Mouse (Mus musculus) left cerebral cortex, adult 9 months (tissue): ENCODE measurements around the gene Fam169b.
A peak's percentile ranks its signal among the peaks of the same experiment; 100 is the strongest.
"Not testable (repeated sequence)": the region's sequence is repeated elsewhere in the genome, so short reads cannot be mapped to it uniquely, and the experiment has no call there.

Experiments
- DNase-seq, 2 experiments: peaks; one replicate each; pipeline ENCODE4 v3.0.0; 2022; ENCODE audit warnings: low spot score in 2 of 2

The Fam169b gene

DNA sequence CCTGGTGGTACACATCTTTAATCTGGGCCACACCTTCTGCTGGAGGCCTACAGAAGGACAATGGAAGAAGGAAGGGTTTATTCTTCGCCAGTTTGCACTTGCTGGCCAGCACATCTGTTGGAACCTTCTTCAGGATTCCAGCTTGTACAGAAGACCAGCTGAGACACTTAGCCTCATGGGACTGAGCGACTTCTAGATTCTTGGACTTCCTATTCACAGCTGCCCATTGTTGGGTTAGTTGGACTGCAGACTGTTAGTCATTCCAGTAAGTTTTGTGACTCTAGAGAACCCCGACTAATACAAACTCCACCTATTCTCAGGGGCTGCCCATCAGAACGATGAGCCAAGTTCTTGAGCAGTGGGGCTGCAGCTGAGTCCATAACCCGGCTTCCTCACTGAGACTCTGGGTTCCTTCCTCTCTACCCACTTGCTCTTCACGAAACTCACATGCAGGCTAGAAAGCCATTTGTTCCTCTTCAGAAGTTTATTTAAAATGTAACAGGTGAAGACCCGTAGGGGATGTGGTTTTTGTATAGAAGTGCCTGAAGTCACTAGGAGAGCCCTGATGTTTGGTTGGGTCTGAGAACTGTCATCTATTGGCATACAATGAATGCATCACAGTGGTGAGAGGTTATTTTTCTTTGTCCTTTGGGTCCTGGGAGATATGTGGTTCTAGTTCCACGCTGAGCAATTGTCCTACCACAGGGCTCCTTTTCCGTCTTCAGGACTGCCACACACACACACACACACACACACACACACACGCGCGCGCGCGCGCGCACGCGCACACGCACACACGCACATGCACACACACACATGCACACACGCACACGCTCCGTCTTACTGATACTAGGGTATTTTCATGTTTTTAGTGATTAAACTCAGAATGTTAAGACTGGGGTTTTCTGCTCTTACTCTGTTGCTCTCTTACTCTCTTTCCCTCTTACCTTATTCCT lies 13.2 kb downstream of the Fam169b start:
- no peak for DNase-seq

DNA sequence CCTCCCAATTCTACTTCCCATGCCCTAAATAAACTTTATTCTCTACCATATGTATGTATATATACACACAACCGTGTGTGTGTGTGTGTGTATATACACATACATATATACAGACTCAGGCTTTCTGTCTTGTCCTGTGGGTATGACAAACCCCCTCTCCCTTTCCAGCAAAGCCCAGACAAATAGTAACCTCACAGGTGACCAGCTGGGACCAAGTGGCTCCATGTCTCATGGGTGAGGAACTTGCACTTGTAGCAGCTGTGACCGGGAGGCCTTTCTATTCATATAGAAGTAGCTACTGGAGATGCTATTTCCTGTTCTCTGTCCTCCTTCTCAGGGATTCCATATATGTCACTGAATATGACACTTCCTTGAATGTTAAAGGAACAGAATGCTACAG lies 13.9 kb downstream of the Fam169b start:
- DNase-seq: no peak

DNA sequence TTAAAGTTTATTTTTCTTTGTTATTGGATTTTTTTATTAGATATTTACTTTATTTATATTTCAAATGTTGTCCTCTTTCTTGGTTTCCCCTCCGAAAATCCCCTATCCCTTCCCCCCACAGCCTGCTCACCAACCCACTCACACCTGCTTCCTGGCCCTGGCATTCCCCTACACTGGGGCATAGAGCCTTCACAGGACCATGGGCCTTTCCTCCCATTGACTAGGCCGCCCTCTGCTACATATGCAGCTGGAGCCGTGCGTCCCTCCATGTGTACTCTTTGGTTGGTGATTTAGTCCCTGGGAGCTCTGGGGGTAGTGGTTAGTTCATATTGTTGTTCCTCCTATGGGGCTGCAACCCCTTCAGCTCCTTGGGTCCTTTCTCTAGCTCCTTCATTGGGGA lies 14.4 kb downstream of the Fam169b start:
- not testable (repeated sequence) for DNase-seq

DNA sequence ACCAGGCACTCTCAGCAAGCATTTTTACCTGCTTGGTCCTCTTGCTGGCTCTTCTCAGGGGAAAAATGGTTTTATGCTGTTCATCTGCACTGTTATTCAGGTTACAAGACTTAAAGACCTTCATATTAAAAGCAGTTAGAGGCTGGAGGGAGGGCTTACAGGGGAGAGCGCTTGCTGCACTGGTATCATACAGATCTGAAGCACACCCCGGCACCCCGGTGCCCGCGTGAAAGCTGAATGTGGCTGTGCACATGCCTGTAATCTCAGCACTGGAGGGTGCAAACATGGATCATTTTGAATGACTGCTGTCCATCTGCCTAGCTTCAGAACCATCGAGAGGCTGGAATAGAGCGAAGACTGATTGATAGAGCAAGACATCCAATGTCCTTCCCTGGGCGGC lies 15.4 kb downstream of the Fam169b start:
- no peak for DNase-seq

DNA sequence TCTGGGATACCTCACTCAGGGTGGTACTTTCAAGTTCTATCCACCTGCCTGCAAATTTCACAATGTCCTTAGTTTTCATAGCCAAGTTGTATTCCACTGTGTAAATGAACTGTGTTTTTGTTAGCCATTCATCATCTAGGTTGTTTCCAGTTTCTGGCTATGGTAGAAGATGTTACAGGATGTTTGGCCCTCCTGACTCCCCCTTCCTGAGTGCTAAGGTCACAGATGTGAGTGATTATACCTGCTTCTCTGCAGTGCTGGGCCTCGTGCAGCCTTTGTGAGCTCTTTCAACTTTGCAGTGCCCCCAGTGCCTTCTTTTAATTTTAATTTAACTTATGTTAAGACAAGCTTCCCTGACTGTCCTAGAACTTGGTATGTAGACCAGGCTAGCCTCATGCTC lies 18.0 kb downstream of the Fam169b start:
- no peak for DNase-seq

DNA sequence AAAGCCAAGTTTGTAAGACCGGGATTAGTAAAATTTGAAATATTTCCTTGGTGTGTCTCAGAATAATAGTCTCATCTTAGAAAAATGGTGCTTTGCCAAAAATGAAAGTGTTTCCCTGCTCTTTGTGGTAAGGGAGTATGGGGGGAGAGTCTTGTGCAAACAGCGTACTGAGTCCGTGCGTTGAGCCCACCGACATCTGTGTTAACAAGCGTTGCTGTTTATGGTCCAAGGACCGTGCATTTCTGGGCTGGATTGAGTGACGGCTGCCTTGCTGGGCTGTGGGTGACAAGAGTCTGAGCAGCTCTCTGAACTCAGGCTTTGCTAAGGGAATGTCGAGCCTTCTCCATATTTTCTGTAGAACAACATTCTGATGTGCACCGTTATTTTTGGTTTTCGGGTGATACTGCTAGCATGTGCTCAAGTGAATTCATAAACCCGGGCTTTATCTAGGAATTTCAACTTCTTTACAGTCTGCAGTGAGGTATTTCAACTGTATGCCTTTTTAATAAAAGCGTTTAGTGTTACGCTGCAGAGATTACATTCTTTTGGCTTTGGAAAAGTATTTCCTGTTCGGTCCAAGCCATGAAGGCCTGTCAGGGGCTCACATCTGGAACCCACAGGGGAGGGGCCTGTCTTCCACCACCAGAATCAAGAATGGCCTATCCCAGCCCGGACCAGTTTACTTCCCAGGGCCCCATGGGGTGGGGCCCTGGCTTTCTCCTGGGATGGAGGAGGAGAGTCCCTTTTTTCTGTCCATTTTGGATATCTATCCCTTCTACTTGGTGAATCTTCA lies 20.6 kb downstream of the Fam169b start:
- no peak for DNase-seq

DNA sequence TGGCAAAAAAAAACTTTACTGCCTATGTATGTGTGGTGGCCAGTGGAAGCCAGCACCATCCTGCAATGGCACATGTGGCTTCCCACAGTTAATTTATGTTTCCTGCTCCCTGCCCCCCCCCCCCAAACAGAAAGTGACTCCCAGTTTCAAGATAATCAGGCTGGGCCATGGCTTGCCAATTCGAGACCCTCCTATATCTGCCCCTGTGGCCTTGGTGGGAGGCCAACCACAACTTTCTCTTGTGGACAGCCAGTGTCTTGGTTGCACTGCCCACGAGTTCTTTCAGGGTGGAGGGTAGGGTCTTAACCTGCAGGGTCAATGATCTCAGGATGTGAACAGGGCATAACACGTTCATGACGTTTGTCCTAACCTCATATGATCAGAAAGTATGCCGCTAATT lies 22.8 kb downstream of the Fam169b start:
- DNase-seq: no peak

DNA sequence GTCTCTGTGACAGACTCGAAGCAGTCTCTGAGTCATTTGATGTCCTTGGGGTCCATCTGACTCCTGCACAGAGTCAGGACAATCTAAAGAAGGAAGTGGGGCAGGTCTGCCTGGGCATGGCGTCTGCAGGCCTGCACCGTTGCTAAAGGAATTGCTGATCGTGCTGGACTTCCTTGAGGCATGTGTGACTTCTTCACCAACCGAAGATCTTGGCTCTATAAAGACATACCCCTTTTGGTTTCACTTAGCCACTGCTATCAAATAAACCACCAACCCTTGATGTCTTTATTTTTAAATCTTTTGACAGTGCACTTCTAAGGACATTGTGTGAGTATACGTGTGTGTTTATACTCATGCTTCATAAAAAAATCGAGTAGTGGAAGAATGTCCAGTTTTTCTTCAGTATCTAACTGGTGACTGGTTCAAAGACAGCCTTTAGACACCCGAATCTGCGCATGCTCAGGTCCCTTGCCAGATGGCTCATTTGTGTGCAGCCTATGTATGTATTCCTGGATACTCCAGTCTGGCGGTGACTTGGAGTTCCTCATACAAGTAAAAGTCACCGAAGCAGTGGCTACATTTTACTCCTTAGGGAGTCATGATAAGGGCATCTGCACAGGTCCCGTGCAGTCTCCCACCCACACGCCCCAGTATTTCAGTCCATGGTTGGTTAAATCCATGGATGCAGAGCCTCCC lies 24.9 kb downstream of the Fam169b start:
- DNase-seq: no peak

DNA sequence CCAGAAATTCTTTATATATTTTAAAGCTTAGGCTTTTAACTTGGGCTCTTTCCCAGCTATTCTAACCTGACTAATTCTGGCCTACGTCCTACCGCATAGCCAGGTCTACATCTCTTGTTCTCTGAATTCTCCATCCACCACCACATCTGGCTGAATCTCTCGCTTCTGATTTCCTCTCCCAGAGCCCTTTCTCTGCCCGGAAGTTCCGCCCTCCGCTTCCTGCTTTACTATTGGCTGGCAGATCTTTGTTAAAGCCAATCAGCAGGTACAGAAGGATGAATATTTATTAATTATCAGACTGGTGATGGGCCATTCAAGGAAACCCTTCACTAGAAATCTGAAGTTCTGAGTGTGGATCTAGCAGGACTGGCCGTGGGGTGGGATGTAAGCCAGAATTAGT lies 27.5 kb downstream of the Fam169b start:
- DNase-seq: no peak

DNA sequence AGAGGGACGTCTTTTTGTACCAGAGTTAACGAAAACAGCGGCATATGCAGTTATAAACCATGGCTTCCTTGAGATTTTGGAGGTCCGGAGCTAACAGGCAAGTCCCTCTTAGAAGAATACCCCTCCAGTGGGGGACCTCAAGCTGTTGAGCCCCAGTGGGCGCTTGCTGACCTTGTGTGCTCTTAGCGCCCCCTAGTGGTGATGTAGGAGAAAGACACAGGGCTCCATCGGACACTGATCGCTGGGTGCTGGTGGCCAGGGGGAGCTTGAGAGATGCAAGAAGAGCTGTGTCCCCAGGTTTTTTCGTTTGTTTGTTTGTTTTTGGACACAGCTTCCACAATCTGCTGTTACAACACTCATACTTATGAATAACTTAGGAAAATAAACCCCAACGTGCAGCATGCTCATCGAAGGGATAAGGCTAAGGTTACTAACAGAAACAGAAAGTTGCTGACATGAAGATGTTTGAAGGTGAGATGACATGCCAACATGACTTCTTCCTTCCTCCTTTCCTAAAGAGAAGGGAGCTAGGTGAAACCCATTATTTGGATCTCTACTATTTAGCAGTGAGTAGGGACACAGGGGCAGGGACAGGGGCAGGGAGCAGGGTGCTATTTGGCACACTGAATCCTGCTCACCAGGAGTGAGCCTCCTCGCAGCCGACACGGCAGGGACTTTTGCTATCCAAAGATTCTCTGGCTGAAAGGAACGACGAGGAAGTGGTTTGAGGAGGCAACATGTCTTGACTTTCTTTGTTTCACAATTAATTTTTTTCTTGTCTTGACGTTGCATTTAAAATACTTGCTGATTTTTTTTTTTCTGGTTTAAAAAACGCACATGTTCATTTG lies 29.2 kb downstream of the Fam169b start:
- peak in 1 of 2 experiments; percentile 70 for DNase-seq

DNA sequence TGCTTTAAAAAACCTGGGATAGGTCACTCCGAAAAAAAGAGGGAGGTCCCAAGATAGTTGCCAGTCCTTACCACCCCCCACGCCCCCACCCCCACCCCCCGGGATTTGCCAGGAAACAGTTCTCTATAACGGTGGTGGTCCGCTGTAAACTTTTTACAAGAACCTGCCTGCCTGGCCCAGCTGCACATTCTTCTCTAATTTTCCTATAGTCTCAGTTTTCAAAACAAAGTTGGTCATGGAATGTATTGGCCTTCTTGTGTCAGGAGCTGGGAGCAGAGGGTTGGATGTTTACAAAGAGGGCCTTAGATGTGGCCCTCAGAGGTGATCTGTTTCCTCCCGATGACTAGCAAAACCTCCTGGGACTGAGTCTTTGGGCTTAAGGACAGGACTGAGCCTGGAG lies 30.0 kb downstream of the Fam169b start:
- no peak for DNase-seq

DNA sequence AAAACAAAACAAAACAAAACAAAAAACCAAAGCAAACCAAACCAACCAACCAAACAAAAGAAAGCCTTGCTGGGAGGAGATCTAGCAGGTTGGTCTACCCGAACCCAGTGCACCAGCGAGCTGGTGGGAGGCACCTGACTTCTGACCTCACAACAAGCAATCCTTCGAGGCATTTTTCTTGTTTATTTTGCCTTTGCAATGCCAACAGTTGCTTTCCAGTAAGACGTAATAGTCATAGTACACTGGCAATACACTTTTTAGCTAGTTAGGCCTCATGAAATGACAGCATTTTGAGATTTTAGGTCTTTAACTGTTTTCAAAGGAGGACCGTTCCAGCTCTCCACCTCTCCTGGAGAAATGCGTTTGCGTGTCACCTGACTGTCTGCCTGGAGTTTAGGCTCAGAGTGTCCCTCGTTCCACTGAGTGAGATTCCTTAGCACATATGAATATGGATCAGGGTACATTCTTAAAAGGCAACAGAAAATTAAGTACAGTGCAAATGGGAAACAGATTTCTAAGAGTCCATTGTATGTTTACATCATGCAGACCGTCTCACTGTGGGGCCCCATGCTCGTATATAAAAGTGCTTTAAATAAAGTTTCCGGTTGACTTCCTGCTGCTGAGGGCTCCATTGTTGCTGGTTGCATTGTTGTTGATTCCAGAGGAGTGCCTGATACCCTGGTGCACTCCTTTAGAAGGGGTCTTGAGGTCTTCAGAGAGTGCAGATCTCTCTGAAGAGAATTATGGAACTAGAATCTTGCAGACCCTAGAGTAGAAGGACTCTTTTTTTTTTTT lies 32.3 kb downstream of the Fam169b start:
- no peak for DNase-seq

DNA sequence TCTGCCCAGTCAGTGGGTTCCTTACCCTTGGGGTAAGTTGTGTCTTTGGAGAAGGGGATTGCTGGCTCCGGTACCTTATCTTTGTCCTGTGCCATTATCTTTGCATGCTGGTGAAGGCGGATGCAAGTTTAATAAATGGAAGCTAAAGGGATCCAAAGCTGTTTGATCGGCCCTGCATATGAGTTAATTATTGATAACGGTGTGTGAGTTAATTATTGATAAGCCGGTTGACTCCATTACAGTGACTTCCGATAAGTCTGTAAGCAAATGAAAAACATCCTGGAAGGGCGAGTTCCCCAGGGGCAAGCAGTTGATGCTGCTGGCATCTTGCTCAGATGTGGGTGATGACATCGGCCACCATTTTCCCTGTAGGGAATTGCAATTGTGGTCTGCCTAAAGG lies 33.1 kb downstream of the Fam169b start:
- DNase-seq: no peak

DNA sequence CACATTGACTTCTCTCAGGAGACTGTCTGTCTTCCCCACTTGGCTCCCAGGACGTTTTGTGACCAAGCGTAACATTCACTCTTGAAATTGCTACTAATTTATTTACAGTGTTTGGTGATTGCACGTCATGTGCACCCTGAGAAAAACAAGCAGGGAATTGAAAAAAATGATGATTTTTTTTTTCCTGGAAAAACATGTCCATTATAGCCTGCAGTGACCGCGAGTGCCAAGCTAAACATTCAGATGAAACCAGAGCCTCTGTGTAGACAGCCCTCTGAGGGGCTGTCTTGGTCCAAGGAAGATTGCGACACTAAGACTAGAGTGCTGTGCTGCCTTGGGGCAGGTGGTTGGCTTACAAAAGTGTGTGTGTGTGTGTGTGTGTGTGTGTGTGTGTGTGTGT lies 37.8 kb downstream of the Fam169b start:
- no peak for DNase-seq

DNA sequence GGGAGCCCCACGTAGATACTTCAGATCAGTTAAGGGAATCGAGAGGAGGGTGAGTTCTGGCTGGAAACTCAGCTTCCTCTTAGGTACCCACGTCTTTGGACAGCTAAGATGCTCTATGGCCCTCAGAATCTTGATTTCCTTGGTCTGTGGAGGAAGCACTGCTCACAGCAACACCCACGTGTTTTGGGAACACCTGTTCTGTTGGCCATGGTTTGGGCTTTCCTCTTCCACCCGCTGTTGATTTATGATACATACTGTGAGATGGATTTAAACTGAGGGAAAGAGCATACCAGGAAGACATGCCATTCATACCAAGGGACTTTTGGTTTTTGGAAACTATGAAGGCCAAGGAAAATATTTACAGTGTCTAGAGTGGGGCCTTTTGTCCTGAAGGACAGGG lies 38.8 kb downstream of the Fam169b start:
- DNase-seq: peak in 1 of 2 experiments; percentile 40

DNA sequence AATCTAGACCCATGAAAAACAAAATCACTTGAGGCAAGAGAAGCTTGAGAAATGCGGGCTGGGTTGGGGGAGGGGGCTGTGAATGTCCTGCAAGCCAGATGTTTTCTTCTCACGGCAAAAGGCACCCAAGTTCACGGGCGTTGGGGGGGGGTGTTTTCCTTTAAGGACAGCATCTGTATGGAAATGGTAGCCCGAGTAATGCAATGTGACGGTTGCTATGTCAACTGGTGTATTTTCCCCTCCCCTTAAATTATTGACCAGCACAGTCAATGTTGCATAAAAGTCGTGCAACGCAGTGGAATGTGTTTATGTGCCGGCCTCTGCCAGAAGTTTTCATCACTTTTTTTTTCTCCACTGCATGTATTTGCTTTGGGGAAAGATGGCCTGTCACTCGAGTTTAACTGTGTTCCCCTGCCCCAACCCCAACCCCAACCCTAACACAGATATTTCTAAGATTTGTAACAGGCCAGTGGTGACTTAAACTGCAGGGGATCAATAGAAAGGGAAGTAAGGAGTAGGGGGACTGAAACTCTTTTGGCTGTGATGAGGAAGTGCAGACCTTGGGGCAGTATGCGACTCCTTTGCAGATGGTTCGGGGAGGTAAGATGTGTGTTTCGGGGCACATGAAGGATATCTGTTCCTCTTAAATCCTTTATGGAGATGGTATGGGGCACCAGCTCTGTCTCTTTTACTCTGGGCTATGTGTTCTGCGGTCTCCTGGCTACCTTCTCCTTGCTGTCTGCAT lies 39.6 kb downstream of the Fam169b start:
- no peak for DNase-seq

DNA sequence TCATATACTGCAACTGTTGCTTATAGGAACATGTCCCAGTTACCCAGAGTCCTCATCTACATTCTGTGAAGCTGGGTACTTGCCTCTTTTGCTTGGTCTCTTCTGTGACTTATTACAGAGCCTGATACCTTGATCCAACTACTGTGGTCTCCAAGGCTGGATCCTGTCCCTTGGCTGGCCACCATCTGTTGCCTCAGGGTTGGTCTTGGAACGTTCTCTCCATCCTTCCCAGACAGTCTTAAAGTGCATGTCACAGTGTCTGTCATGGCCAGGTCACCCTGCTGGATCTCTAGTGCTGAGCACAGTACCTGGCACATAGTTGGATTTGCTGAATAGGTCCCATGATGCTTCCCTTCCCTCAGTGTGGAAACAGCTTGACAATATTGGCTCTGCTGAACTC lies 40.6 kb downstream of the Fam169b start:
- no peak for DNase-seq

DNA sequence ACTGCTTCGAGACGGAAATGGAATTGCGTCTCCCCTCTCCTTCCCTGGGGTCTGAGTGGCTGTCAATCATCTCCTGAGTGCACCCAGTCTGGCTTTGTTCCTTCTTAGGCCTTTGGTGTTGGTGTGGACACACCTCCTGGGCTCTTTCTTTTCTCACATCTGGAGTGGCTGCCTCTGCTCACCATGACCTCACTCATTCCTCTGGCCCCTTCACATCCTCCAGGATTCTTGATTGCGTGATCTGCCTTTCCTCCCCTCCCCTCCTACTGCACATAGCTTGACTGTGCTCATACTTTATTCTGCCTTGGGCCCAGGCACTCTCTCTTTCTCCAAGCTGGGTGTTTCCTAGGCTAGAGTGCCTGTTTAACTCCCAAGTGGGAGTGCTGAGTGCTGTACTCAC lies 41.4 kb downstream of the Fam169b start:
- DNase-seq: no peak

DNA sequence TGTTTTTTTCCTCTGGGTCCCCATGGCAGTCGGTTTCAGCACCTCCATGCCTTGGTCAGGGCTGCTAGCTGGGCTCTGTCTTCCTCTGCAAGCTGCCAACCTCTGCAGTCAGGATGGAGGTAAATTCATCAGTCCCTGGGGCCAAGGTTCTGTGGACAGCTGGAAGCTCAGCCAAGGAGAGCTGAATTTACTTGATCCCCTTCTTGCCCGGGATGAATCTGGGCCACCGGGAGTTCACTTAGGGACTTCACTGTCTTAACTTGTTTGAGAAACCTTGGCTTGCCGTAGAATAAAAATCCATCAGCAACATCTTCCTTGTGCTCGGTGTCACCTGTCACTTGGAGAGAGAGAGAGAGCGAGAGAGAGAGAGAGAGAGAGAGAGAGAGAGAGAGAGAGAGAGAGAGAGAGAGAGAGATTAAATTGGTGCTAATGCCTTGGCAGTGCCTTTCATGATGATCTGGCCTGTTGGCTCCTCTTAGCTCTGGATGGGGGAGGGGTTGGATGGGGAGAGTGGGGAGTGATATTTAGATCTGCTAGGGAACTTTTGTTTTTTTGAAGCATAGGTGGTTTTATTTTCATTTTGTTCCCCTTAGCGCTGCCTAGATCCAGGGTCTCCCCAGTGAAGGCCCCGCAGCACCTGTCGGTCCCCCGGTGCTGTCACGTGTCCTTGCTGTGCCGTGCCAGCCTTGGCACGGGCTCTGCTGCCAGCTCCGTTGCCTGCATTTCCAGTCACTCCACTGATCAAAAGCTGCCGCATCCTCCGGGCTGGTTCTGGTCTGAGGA lies 44.6 kb downstream of the Fam169b start:
- no peak for DNase-seq
